Mouse (Mus musculus): ENCODE measurements around the gene Fbxl2. TPM values are rescaled to one million over a fixed set of nuclear protein-coding genes. Genes with fewer than 3 reads are reported as not detected.

Fbxl2 gene
- polyA plus RNA-seq, 1 experiment: 1.9 TPM

DNA sequence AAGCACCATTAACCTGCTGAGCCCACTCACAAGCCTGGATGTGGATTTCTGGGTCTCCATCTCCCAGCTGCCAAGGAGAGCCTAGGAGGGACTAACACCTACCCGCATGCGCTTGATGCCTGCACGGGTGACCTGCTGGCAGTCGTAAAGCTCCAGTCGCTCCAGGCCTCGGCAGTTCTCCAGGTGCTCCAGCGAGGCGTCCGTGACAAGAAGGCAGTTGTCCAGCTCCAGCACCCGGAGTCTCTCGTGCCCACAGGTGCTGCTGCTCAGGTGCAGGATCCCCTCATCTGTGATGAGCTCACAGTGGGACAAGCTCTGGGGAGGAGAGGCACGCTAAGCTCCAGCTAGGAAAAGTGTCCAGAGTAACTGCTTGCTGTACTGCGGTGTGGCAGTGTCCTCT lies 66.6 kb downstream of the Fbxl2 start:
- no peaks in the 10 kb centered on the region for H3K27me3 ChIP-seq (ENCODE audit: control insufficient read depth, insufficient read depth, low read length)
- H3K4me3 ChIP-seq (ENCODE audit: control insufficient read depth, insufficient read depth, low read length): no peak overlapping the region
- no peak for TF ChIP-seq CTCF (IDR thresholded peaks at IDR 0.05; ENCODE audit: borderline replicate concordance, control insufficient read depth, extremely low read depth, insufficient read depth, low read length, poor library complexity)
- no peak for TF ChIP-seq POLR2A (IDR thresholded peaks at IDR 0.05; ENCODE audit: control insufficient read depth, extremely low read depth, insufficient read depth, low read length, poor library complexity)
- H3K4me1 ChIP-seq (replicated peaks; ENCODE audit: control insufficient read depth, insufficient read depth, low read length): peaks cover 18% of the 10 kb centered on the region
- 98% methylated on average over 13 of the region's 13 CpGs for WGBS
- H3K27ac ChIP-seq (ENCODE audit: control insufficient read depth, insufficient read depth, low read length): no peak overlapping the region
- DNase-seq: no peak
- peaks cover 36% of the 10 kb centered on the region for H3K36me3 ChIP-seq (ENCODE audit: control insufficient read depth, insufficient read depth, low read length)

DNA sequence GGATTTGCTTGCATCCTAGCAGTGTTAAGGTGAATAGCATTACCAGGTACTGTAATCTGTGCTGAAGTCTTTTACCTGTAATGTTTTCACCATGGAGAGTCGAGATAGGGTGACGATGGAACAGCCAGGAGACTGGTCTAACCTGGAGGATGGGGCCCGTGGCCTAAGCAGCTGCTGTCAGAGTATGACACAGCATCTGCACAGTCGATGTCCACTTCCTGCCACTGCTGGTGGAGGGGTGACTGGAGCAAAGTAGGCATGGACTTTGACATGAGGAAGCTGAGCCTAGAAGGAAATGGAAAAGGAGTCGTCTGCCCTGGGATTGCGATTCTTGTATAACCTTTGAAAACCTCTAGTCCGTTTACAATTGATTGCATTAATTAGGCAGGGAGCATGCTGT lies 67.3 kb downstream of the Fbxl2 start:
- Histone ChIP-seq H3K27me3 (ENCODE audit: control insufficient read depth, insufficient read depth, low read length) (no peaks in the 10 kb centered on the region), H3K36me3 (ENCODE audit: control insufficient read depth, insufficient read depth, low read length) (peaks cover 37% of the 10 kb centered on the region), H3K4me3 (ENCODE audit: control insufficient read depth, insufficient read depth, low read length) (no peak overlapping the region), H3K4me1 (replicated peaks; ENCODE audit: control insufficient read depth, insufficient read depth, low read length) (peaks cover 11% of the 10 kb centered on the region), H3K27ac (ENCODE audit: control insufficient read depth, insufficient read depth, low read length) (no peak overlapping the region)
- DNase-seq: no peak
- WGBS: 69% methylated on average over 7 of the region's 7 CpGs
- TF ChIP-seq POLR2A (IDR thresholded peaks at IDR 0.05; ENCODE audit: control insufficient read depth, extremely low read depth, insufficient read depth, low read length, poor library complexity) (no peak), CTCF (IDR thresholded peaks at IDR 0.05; ENCODE audit: borderline replicate concordance, control insufficient read depth, extremely low read depth, insufficient read depth, low read length, poor library complexity) (no peak)

DNA sequence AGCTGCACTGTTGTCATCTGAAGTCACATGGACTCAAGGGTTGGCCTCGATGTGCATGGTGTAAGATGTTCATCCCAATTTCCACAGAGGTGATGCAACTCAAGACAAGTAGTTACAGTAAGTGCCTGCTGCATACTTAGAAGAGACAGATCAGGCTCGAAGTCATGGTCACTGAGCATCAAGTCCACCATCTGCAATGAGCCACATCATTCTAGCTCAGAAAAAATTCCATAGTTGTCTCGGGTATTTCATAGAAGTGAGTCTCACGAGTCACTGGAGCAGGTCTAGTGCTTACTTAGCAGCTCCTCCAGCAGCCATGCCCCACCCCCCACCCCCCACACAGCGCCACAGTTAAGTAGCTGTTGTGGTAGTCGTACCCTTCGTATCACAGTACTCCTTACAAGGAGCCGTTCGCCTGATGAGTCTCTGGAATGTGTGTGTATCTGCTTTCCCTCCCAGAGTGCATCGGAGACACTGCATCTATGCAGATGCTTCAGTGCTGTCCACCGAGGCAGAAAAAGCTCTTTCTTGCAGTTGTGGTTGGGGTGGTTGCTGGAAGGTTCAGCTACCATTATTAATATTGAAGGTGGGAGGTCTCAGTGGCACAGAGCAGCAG lies 68.7 kb downstream of the Fbxl2 start:
- Histone ChIP-seq H3K4me3 (ENCODE audit: control insufficient read depth, insufficient read depth, low read length) (no peak overlapping the region), H3K27me3 (ENCODE audit: control insufficient read depth, insufficient read depth, low read length) (no peaks in the 10 kb centered on the region), H3K36me3 (ENCODE audit: control insufficient read depth, insufficient read depth, low read length) (peaks cover 45% of the 10 kb centered on the region), H3K4me1 (replicated peaks; ENCODE audit: control insufficient read depth, insufficient read depth, low read length) (no peaks in the 10 kb centered on the region; the same call in 1 of the 2 replicates), H3K27ac (ENCODE audit: control insufficient read depth, insufficient read depth, low read length) (no peak overlapping the region)
- TF ChIP-seq POLR2A (IDR thresholded peaks at IDR 0.05; ENCODE audit: control insufficient read depth, extremely low read depth, insufficient read depth, low read length, poor library complexity): no peak
- TF ChIP-seq CTCF (IDR thresholded peaks at IDR 0.05; ENCODE audit: borderline replicate concordance, control insufficient read depth, extremely low read depth, insufficient read depth, low read length, poor library complexity): no peak
- no peak for DNase-seq
- WGBS: 94% methylated on average over 11 of the region's 11 CpGs

DNA sequence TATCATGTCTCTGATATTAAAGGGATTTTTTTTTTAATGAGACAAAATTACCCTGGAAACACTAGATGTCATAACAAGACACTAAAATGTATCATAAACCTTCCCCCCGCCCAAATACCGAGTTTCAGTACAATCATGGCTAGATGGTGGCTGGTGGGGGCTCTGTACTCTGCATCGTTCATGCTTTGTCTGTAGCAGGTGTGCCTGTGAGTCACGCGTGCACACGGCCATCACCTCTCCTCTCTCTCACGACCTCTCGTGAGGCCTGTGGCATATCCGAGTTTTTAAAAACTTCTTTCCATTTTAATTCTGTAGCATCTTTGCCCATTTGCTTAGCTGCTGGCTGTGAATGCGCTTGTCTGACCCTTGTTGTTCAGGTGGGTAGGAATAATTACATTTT lies 69.7 kb downstream of the Fbxl2 start:
- H3K27ac ChIP-seq (ENCODE audit: control insufficient read depth, insufficient read depth, low read length): no peak overlapping the region
- DNase-seq: no peak
- no peaks in the 10 kb centered on the region for H3K27me3 ChIP-seq (ENCODE audit: control insufficient read depth, insufficient read depth, low read length)
- TF ChIP-seq POLR2A (IDR thresholded peaks at IDR 0.05; ENCODE audit: control insufficient read depth, extremely low read depth, insufficient read depth, low read length, poor library complexity) (no peak), CTCF (IDR thresholded peaks at IDR 0.05; ENCODE audit: borderline replicate concordance, control insufficient read depth, extremely low read depth, insufficient read depth, low read length, poor library complexity) (no peak)
- H3K4me1 ChIP-seq (replicated peaks; ENCODE audit: control insufficient read depth, insufficient read depth, low read length): no peaks in the 10 kb centered on the region
- no peak overlapping the region for H3K4me3 ChIP-seq (ENCODE audit: control insufficient read depth, insufficient read depth, low read length)
- H3K36me3 ChIP-seq (ENCODE audit: control insufficient read depth, insufficient read depth, low read length): peaks cover 45% of the 10 kb centered on the region
- WGBS: 97% methylated on average over 10 of the region's 10 CpGs

DNA sequence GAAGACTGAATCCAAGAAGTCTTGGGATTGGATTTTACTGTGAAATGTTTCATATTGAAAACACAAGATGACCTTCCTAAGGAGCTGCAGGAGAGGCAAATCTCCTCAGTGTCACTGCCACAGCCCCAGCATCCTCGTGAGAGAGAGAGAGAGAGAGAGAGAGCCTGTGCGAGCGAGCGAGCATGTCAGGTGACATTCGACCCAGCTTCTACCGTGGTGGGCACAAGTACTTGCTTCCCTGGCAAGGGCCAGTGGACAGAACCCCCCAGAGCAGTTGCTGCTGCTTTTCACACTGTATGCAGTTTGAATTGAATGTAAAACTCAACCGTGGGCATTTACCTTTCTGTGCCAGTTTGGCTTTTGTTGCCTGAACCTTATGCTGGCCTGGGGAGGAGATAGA lies 70.5 kb downstream of the Fbxl2 start:
- 95% methylated on average over 7 of the region's 7 CpGs for WGBS
- H3K4me3 ChIP-seq (ENCODE audit: control insufficient read depth, insufficient read depth, low read length): no peak overlapping the region
- peaks cover 52% of the 10 kb centered on the region for H3K36me3 ChIP-seq (ENCODE audit: control insufficient read depth, insufficient read depth, low read length)
- TF ChIP-seq POLR2A (IDR thresholded peaks at IDR 0.05; ENCODE audit: control insufficient read depth, extremely low read depth, insufficient read depth, low read length, poor library complexity) (no peak), CTCF (IDR thresholded peaks at IDR 0.05; ENCODE audit: borderline replicate concordance, control insufficient read depth, extremely low read depth, insufficient read depth, low read length, poor library complexity) (no peak)
- no peaks in the 10 kb centered on the region for H3K27me3 ChIP-seq (ENCODE audit: control insufficient read depth, insufficient read depth, low read length)
- DNase-seq: no peak
- H3K4me1 ChIP-seq (replicated peaks; ENCODE audit: control insufficient read depth, insufficient read depth, low read length): no peaks in the 10 kb centered on the region
- H3K27ac ChIP-seq (ENCODE audit: control insufficient read depth, insufficient read depth, low read length): no peak overlapping the region

DNA sequence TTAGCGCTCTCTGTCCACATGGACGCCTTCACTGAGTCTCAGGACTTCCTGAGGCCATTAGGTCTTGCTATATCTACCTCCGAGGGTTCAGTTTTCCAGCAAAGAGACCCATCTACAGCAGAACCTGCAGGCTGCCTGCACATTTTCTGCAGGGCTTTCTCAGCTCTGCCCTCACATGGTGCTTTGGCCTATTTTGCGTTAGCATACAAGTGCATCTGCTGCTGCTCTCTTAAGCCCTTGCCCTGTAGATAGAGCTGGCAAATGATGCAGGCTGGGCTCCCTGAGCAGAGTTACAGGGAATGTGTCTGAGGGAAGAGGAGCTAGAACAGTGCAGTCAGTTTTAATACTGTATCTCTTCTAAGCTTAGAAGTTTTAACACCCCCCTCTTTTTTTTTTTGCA lies 71.0 kb downstream of the Fbxl2 start:
- DNase-seq: no peak
- H3K27ac ChIP-seq (ENCODE audit: control insufficient read depth, insufficient read depth, low read length): no peak overlapping the region
- H3K4me1 ChIP-seq (replicated peaks; ENCODE audit: control insufficient read depth, insufficient read depth, low read length): no peaks in the 10 kb centered on the region
- WGBS: 94% methylated on average over 4 of the region's 4 CpGs
- peaks cover 57% of the 10 kb centered on the region for H3K36me3 ChIP-seq (ENCODE audit: control insufficient read depth, insufficient read depth, low read length)
- TF ChIP-seq CTCF (IDR thresholded peaks at IDR 0.05; ENCODE audit: borderline replicate concordance, control insufficient read depth, extremely low read depth, insufficient read depth, low read length, poor library complexity): no peak
- no peak for TF ChIP-seq POLR2A (IDR thresholded peaks at IDR 0.05; ENCODE audit: control insufficient read depth, extremely low read depth, insufficient read depth, low read length, poor library complexity)
- no peak overlapping the region for H3K4me3 ChIP-seq (ENCODE audit: control insufficient read depth, insufficient read depth, low read length)
- no peaks in the 10 kb centered on the region for H3K27me3 ChIP-seq (ENCODE audit: control insufficient read depth, insufficient read depth, low read length)

DNA sequence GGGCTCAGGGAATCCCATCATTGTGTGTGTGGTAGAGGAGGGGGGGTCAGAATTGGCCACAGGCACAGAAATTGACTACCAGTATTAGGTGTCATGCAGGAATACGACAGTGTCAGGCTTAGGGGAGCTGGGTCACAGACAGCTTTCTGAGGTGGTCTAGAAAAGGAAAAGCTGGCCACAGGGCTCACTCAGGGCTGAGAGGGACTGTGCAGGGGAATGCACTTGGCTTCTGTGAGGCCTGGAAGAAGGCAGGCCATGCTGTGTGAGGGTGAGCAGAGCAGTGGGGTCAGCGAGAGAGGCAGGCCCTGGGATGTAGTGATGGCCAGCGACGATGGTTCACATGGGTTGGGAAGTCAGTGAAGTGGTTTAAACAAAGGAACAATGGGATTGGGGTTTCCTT lies 72.1 kb downstream of the Fbxl2 start:
- TF ChIP-seq POLR2A (IDR thresholded peaks at IDR 0.05; ENCODE audit: control insufficient read depth, extremely low read depth, insufficient read depth, low read length, poor library complexity): no peak
- TF ChIP-seq CTCF (IDR thresholded peaks at IDR 0.05; ENCODE audit: borderline replicate concordance, control insufficient read depth, extremely low read depth, insufficient read depth, low read length, poor library complexity): no peak
- Histone ChIP-seq H3K4me1 (replicated peaks; ENCODE audit: control insufficient read depth, insufficient read depth, low read length) (no peaks in the 10 kb centered on the region), H3K27ac (ENCODE audit: control insufficient read depth, insufficient read depth, low read length) (no peak overlapping the region), H3K27me3 (ENCODE audit: control insufficient read depth, insufficient read depth, low read length) (no peaks in the 10 kb centered on the region), H3K36me3 (ENCODE audit: control insufficient read depth, insufficient read depth, low read length) (peaks cover 66% of the 10 kb centered on the region), H3K4me3 (ENCODE audit: control insufficient read depth, insufficient read depth, low read length) (no peak overlapping the region)
- DNase-seq: no peak
- 96% methylated on average over 4 of the region's 4 CpGs for WGBS

All from thymus, adult 2 months (tissue).